Mouse (Mus musculus) midbrain, embryonic 11.5 days (tissue): Measurements from ENCODE around the gene Tcaf2. TPM values are rescaled to one million over a fixed set of nuclear protein-coding genes. Genes with fewer than 3 reads are reported as not detected.

Source experiments
- ATAC-seq: fragments of 200-750 bp; cut with Nextera tagmentation; 2 replicates; pipeline ENCODE4 v1.8.0; 2017; ENCODE audit warnings: moderate TSS enrichment, moderate library complexity; ENCODE audit not compliant: low FRiP score
- DNase-seq: peaks from one replicate; pipeline ENCODE4 v3.0.0; 2015; ENCODE audit warnings: low spot score; ENCODE audit errors: missing footprints
- H3K27ac ChIP-seq: fragments of 300-500 bp; sonication (generic); 2 replicates; pipeline ENCODE4 v1.5.1; 2014; ENCODE audit warnings: low read depth, low read length
- H3K27me3 ChIP-seq: fragments of 300-500 bp; sonication (generic); 2 replicates; pipeline ENCODE4 v1.6.1; 2014; ENCODE audit warnings: mild to moderate bottlenecking, low read length, moderate library complexity, mixed read lengths; ENCODE audit not compliant: control insufficient read depth, insufficient read depth
- H3K36me3 ChIP-seq: fragments of 300-500 bp; sonication (generic); 2 replicates; pipeline ENCODE4 v1.6.1; 2014; ENCODE audit warnings: mild to moderate bottlenecking, low read length, moderate library complexity, mixed read lengths; ENCODE audit not compliant: control insufficient read depth, insufficient read depth
- H3K4me1 ChIP-seq: fragments of 300-500 bp; sonication (generic); 2 replicates; pipeline ENCODE4 v1.6.1; 2014; ENCODE audit warnings: low read length; ENCODE audit not compliant: control insufficient read depth, insufficient read depth
- H3K4me2 ChIP-seq: fragments of 300-500 bp; sonication (generic); 2 replicates; pipeline ENCODE4 v1.6.1; 2014; ENCODE audit warnings: mild to moderate bottlenecking, moderate library complexity
- H3K4me3 ChIP-seq: fragments of 300-500 bp; sonication (generic); 2 replicates; pipeline ENCODE4 v1.5.1; 2014; ENCODE audit warnings: low read depth, low read length
- H3K9ac ChIP-seq: fragments of 300-500 bp; sonication (generic); 2 replicates; pipeline ENCODE4 v1.6.1; 2014; ENCODE audit warnings: low read length
- H3K9me3 ChIP-seq: fragments of 300-500 bp; sonication (generic); 2 replicates; pipeline ENCODE4 v1.6.1; 2016; ENCODE audit warnings: low read length; ENCODE audit not compliant: control insufficient read depth
- WGBS: fragments of 180-500 bp; shearing (Covaris S2); extraction: QIAGEN DNeasy Blood & Tissue Kit; methylation state at CpG from one replicate; pipeline ENCODE4 v1.1.7; 2014; 5-methylcytosine and 5-hydroxymethylcytosine counted together
- polyA plus RNA-seq: library from polyadenylated mRNA; unstranded; fragments of >200 nt; fragmentation: Nextera tagmentation; extraction: Ambion mirVana; gene quantifications from 2 replicates; pipeline ENCODE4 v1.2.1, GENCODE M21; 2014

The Tcaf2 gene
- polyA plus RNA-seq, 1 experiment from 2014 or later: 1.9 TPM

DNA sequence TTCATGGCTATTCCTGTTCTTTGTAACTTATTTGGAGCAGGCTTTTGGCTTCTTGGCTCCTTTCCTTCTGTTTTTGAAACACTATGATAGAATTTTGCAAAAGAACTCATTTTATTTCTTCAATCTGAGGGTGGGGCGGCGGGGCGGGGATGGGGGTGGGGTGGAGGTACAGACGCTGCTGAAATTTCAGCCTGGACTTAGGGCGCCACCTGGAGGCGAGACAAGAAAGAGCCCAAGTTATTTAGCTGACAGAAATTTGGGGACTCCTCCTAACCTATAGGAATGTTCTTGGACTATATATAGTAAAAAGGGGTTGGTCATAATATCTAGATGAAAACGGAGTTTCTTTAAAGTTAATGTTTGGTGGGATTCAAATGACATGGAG, 61.6 kb downstream of the Tcaf2 start:
- under 1% methylated on average over 7 of the region's 7 CpGs for WGBS
- no peak overlapping the region for H3K4me3 ChIP-seq
- no peaks in the 10 kb centered on the region for H3K27me3 ChIP-seq
- no peak overlapping the region for H3K27ac ChIP-seq
- no peak overlapping the region for H3K9ac ChIP-seq
- H3K9me3 ChIP-seq: no peaks in the 10 kb centered on the region
- DNase-seq (peak; percentile 93), ATAC-seq (peak; percentile 66)
- no peak overlapping the region for H3K4me2 ChIP-seq
- no peaks in the 10 kb centered on the region for H3K36me3 ChIP-seq
- no peaks in the 10 kb centered on the region for H3K4me1 ChIP-seq

- DNase-seq (peak; percentile 85), ATAC-seq (0 out of 2 replicates have a peak, but pooled peaks have one; percentile 50)
- H3K9ac ChIP-seq: no peak overlapping the region
- WGBS: 67% methylated on average over 9 of the region's 9 CpGs
- H3K9me3 ChIP-seq: no peaks in the 10 kb centered on the region
- H3K4me1 ChIP-seq: no peaks in the 10 kb centered on the region
- H3K4me2 ChIP-seq: no peak overlapping the region
- no peaks in the 10 kb centered on the region for H3K36me3 ChIP-seq
- no peak overlapping the region for H3K4me3 ChIP-seq
- no peaks in the 10 kb centered on the region for H3K27me3 ChIP-seq
- H3K27ac ChIP-seq: no peak overlapping the region
Observed at GRCm38 (mm10) chr6:42582741-42583487, 62.1 kb downstream of the Tcaf2 start.

DNA sequence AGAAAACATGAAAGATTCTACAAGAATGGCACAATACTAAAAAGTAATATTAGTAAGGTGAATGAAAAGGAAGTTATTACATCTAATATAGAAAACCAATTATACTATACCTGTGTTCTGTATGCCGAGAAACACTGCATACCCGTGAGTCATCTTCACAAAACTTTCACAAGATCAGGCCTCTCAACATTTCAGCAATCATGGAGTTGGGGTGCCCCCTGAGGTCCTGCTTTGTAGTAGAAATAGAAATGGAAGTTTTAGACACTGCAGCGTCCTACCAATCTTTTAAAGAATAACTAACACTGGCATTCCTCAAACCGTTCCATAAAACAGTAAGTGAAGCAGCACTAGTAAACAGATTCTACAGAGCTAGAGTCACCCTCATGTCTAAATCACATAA, 66.4 kb downstream of the Tcaf2 start:
- no peak overlapping the region for H3K4me2 ChIP-seq
- no peaks in the 10 kb centered on the region for H3K27me3 ChIP-seq
- DNase-seq: no peak
- H3K27ac ChIP-seq: no peak overlapping the region
- no peak for ATAC-seq
- no peak overlapping the region for H3K4me3 ChIP-seq
- 83% methylated on average over 4 of the region's 4 CpGs for WGBS
- H3K9me3 ChIP-seq: no peaks in the 10 kb centered on the region
- H3K4me1 ChIP-seq: no peaks in the 10 kb centered on the region
- no peak overlapping the region for H3K9ac ChIP-seq
- no peaks in the 10 kb centered on the region for H3K36me3 ChIP-seq

DNA sequence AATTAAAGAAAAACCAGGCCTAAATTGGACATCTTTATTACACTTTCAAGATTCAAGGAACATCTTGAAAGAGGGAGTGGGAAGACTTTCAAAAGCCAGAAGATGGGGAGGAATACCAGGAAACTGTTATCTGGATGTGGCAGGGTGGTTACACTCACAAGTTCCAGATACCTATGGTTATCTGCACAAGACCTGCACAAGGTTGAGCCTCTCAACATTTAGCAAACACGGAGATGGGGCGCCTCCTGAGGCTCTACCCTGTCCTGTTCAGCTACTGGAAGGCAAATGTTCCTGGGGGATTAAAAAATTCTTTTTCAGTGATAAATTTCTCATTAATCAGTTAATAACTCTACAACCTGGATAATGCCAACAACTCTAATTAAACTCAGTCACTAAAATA, 67.6 kb downstream of the Tcaf2 start:
- Histone ChIP-seq H3K27me3 (no peaks in the 10 kb centered on the region), H3K4me3 (no peak overlapping the region), H3K9me3 (no peaks in the 10 kb centered on the region), H3K4me1 (no peaks in the 10 kb centered on the region), H3K27ac (no peak overlapping the region), H3K4me2 (no peak overlapping the region), H3K36me3 (no peaks in the 10 kb centered on the region), H3K9ac (no peak overlapping the region)
- WGBS: 94% methylated on average over 2 of the region's 2 CpGs
- no peak for DNase-seq
- no peak for ATAC-seq

Other genes starting within 250 kb of the Tcaf2 start
- gene Tas2r143, start 245.0 kb downstream of the Tcaf2 start, polyA plus RNA-seq: not detected in 2 replicates
- gene Tas2r135, start 239.8 kb downstream of the Tcaf2 start, polyA plus RNA-seq: not detected in 2 replicates
- not detected in 2 replicates for gene Tas2r126, start 210.7 kb downstream of the Tcaf2 start, polyA plus RNA-seq
- gene Olfr458, start 180.1 kb downstream of the Tcaf2 start, polyA plus RNA-seq: not detected in 2 replicates
- gene Olfr457, start 168.9 kb downstream of the Tcaf2 start, polyA plus RNA-seq: not detected in 2 replicates
- gene Olfr456, start 158.0 kb downstream of the Tcaf2 start, polyA plus RNA-seq: not detected in 2 replicates
- not detected in 2 replicates for gene Olfr455, start 97.7 kb downstream of the Tcaf2 start, polyA plus RNA-seq
- not detected in 2 replicates for gene Tcaf3, start 47.6 kb downstream of the Tcaf2 start, polyA plus RNA-seq
- gene Tcaf1, start 64.8 kb upstream of the Tcaf2 start, polyA plus RNA-seq: 155 and 156 TPM in 2 replicates
- gene Olfr453, start 94.1 kb upstream of the Tcaf2 start, polyA plus RNA-seq: not detected in 2 replicates
- not detected in 2 replicates for gene Olfr38, start 111.2 kb upstream of the Tcaf2 start, polyA plus RNA-seq
- not detected in 2 replicates for gene Olfr452, start 139.8 kb upstream of the Tcaf2 start, polyA plus RNA-seq
- gene Olfr450, start 166.7 kb upstream of the Tcaf2 start, polyA plus RNA-seq: not detected in 2 replicates
- not detected in 2 replicates for gene Olfr449, start 189.1 kb upstream of the Tcaf2 start, polyA plus RNA-seq
- not detected in 2 replicates for gene Olfr448, start 245.2 kb upstream of the Tcaf2 start, polyA plus RNA-seq